ENCODE assay signal across 8 mouse cellular contexts in the genomic region with DNA sequence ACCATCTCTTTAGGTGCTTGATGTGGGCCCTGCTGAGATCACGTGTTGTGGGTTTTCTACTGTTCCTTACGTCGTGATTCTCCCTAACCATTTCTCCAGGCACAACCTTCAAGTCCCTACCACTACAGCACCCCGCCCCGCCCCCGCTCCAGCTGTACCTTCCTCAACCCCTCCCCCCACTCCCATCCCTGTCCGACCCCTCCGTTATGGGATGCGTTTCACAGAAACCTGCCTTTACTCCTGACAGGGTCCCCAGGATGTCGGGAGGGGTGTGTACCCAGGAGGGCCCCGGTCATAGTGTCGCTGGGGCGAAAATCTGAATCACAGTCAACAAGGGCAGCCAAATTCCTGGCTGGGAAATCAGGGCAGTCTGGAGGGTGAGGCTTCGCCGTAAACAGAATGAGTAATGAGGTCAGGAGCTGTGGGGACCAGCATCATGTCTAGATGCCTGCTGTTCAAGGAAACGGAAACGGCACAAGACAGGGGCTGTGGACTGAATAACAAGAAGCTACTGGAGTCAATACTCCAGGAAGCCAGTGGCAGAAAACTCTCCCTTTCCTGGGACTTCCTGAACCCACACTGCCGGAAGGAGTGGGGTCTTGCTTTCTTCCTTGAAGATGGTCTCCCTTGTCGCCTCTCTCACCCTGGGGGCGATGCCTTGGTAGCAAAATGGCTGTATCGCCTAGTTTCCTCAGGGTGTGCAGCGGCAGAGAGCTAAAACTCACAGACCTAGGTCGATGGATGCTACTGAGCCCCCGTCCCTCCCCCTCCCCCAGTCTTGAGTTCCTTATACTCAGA. TPM values are rescaled to one million over a fixed set of nuclear protein-coding genes. Genes with fewer than 3 reads are reported as not detected.
DNase-seq lines count a peak whose midpoint lies in the region; ATAC-seq and TF ChIP-seq lines count a peak whose summit lies in the region.

No protein-coding gene starts in this region.

- no peak for ATAC-seq in megakaryocyte progenitor cell, adult 5-6 weeks (replicated peaks; ENCODE audit: poor library complexity)

- 9% methylated on average over 24 of the region's 24 CpGs for WGBS in heart, adult 2 months
- 10% methylated on average over 24 of the region's 24 CpGs for WGBS in lung, adult 2 months

- H3K36me3 ChIP-seq in heart, adult 2 months (ENCODE audit: control insufficient read depth, insufficient read depth, low read length): no peaks in the 10 kb centered on the region; the same call in 1 of the 2 replicates

- peak overlapping the region; percentile 27 for H3K4me3 ChIP-seq in heart, adult 2 months
- H3K4me3 ChIP-seq in lung, adult 2 months (replicated peaks; ENCODE audit: extremely low read depth, low read depth, low read length): no peak overlapping the region

- no peaks in the 10 kb centered on the region for H3K79me2 ChIP-seq in heart, adult 2 months (replicated peaks; ENCODE audit: control insufficient read depth, insufficient read depth, low read length)

- H3K27me3 ChIP-seq in heart, adult 2 months (ENCODE audit: control insufficient read depth, insufficient read depth, low read length): no peaks in the 10 kb centered on the region

- peak overlapping the region; percentile 17; the same call in 1 of the 2 replicates for H3K9ac ChIP-seq in heart, adult 2 months (ENCODE audit: low read depth, low read length)

- TF ChIP-seq POLR2A in heart, adult 2 months (IDR thresholded peaks at IDR 0.05; ENCODE audit: insufficient read depth, low read depth, low read length): no peak
- TF ChIP-seq POLR2A in lung, adult 2 months (IDR thresholded peaks at IDR 0.05; ENCODE audit: borderline replicate concordance, extremely low read depth, low read depth, low read length): no peak

- intact Hi-C loops in heart, adult 2 months (cut with DNase I): no loop called here

- no peak for TF ChIP-seq EP300 in heart, adult 2 months (IDR thresholded peaks at IDR 0.05; ENCODE audit: insufficient read depth, low read depth, low read length)

- DNase-seq in thymus, postnatal 14 days: peak; percentile 15
- DNase-seq in thymus, adult 18-20 months: no peak
- DNase-seq in cerebellum, postnatal 25 days: peak; percentile 65 to 69
- peak; percentile 58 to 72 for DNase-seq in heart, adult 2 months
- DNase-seq in kidney, adult 18-20 months: peak; percentile 66
- DNase-seq in lung, adult 2 months: peak; percentile 42
- DNase-seq in retina, postnatal 1 day: peak; percentile 84

- H3K27ac ChIP-seq in heart, adult 2 months: peak overlapping the region; percentile 79

- peaks cover 7% of the 10 kb centered on the region for H3K4me1 ChIP-seq in heart, adult 2 months (ENCODE audit: control insufficient read depth, insufficient read depth, low read length)
- peaks cover 10% of the 10 kb centered on the region; the same call in 1 of the 2 replicates for H3K4me1 ChIP-seq in lung, adult 2 months (ENCODE audit: control insufficient read depth, insufficient read depth, low read length)

- TF ChIP-seq CTCF in heart, adult 2 months (IDR thresholded peaks at IDR 0.05): no peak
- no peak for TF ChIP-seq CTCF in lung, adult 2 months (IDR thresholded peaks at IDR 0.05; ENCODE audit: insufficient read depth, low read length)

RNA-seq across cellular contexts. Expression of a gene that starts 31.0 kb away (rescaled TPM):
- 10 to 100 TPM; 17.2 to 20.5 TPM for total RNA-seq in heart, adult 2 months (2021)
- polyA plus RNA-seq in heart, adult 2 months (2012; rRNA removed): 24.6 and 27.9 TPM in 2 replicates
- polyA plus RNA-seq in lung, adult 2 months (2012; rRNA removed): 35.8 and 48.0 TPM in 2 replicates
- total RNA-seq in megakaryocyte progenitor cell, adult 5-6 weeks (2015): 41.2 and 52.7 TPM in 2 replicates
- 91.2 and 94.5 TPM in 2 replicates for total RNA-seq in megakaryocyte progenitor cell, adult 5-6 weeks (2017)

Comparison
In these comparisons a context has a peak if more than half of its experiments do, and no peak if none do; other contexts are left out.
1. DNase-seq: peak in thymus, postnatal 14 days (single experiment), cerebellum, postnatal 25 days (2 of 2), heart, adult 2 months (2 of 2), kidney, adult 18-20 months (single experiment), lung, adult 2 months (single experiment) and retina, postnatal 1 day (single experiment); none in thymus, adult 18-20 months (0 of 2).